Mouse (Mus musculus) embryonic facial prominence, embryonic 12.5 days (tissue): ENCODE data around the gene Sgo2a. TPM values are rescaled to one million over a fixed set of nuclear protein-coding genes. Genes with fewer than 3 reads are reported as not detected.
"Not testable (repeated sequence)": the region's sequence is repeated elsewhere in the genome, so short reads cannot be mapped to it uniquely, and the experiment has no call there.

Experiments
- ATAC-seq: fragments of 200-750 bp; cut with Nextera tagmentation; 2 replicates; pipeline ENCODE4 v1.8.0; 2017; ENCODE audit not compliant: insufficient number of reproducible peaks, insufficient read depth, low FRiP score, low TSS enrichment
- H3K27ac ChIP-seq: fragments of 300-500 bp; sonication (generic); 2 replicates; pipeline ENCODE4 v1.5.1; 2016; ENCODE audit warnings: mild to moderate bottlenecking
- H3K27me3 ChIP-seq: fragments of 300-500 bp; sonication (generic); 2 replicates; pipeline ENCODE4 v1.6.1; 2016; ENCODE audit warnings: mild to moderate bottlenecking, moderate library complexity
- H3K36me3 ChIP-seq: fragments of 300-500 bp; sonication (generic); 2 replicates; pipeline ENCODE4 v1.6.1; 2016; ENCODE audit warnings: mild to moderate bottlenecking
- H3K4me1 ChIP-seq: fragments of 300-500 bp; sonication (generic); 2 replicates; pipeline ENCODE4 v1.6.1; 2016
- H3K4me2 ChIP-seq: fragments of 300-500 bp; sonication (generic); replicated peaks from 2 replicates; pipeline ENCODE4 v1.6.1; 2016; ENCODE audit warnings: mild to moderate bottlenecking, moderate library complexity
- H3K4me3 ChIP-seq: fragments of 300-500 bp; sonication (generic); 2 replicates; pipeline ENCODE4 v1.5.1; 2016; ENCODE audit warnings: mild to moderate bottlenecking
- H3K9ac ChIP-seq: fragments of 300-500 bp; sonication (generic); 2 replicates; pipeline ENCODE4 v1.6.1; 2016; ENCODE audit warnings: mild to moderate bottlenecking, moderate library complexity
- H3K9me3 ChIP-seq: fragments of 300-500 bp; sonication (generic); 2 replicates; pipeline ENCODE4 v1.6.1; 2016; ENCODE audit warnings: mild to moderate bottlenecking, moderate library complexity
- WGBS: fragments of 180-500 bp; shearing (Covaris S2); methylation state at CpG from one replicate; pipeline ENCODE4 v1.1.7; 2016; 5-methylcytosine and 5-hydroxymethylcytosine counted together
- polyA plus RNA-seq: library from polyadenylated mRNA; unstranded; fragments of >200 nt; fragmentation: Nextera tagmentation; extraction: Ambion mirVana; gene quantifications from 2 replicates; pipeline ENCODE4 v1.2.1, GENCODE M21; 2016

Gene Sgo2a
- polyA plus RNA-seq, 1 experiment from 2014 or later: 24.2 TPM

DNA sequence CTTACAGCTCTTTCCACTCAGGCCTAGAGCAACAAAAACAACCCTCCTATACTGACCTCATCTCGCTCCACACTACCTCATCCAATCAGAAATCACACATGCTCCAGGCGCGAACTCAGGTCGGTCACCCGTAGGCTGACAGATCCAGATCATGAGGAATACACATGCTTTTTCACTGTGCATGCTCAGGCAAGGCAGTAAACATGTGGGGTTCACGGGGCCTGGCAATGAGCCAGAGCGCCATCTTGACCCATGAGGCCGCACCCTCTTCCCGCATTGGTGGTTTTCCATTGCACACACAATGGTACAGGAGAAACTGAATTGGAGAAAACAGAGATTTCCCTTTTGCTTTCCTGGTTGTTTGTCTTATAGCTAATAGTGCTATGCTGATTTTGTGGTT is 41.5 kb downstream of the Sgo2a start:
- ATAC-seq, H3K4me3 ChIP-seq, H3K9ac ChIP-seq, H3K27me3 ChIP-seq, H3K9me3 ChIP-seq, H3K4me1 ChIP-seq, H3K36me3 ChIP-seq, H3K27ac ChIP-seq, H3K4me2 ChIP-seq: not testable (repeated sequence)
- 94% methylated on average over 9 of the region's 9 CpGs for WGBS

DNA sequence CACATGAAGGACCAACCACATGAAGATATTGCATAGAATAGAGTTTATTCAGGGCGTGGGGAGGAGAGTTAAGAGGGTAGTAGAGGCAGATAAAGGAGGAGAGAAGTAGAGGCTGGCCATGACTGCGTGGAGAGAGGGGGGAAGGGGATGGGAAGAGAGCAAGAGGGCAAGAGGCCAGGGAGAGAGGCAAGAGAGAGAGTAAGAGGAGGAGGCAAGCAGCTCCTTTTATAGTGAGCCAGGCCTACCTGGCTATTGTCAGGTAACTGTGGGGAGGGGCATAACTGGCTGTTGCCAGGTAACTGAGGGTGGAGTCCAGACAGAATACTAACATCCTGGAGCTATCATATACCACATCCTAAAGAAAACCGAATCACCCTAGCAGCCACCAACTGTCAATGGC is 49.3 kb downstream of the Sgo2a start:
- no peak overlapping the region for H3K4me2 ChIP-seq
- H3K9ac ChIP-seq: no peak overlapping the region
- H3K9me3 ChIP-seq: no peaks in the 10 kb centered on the region
- no peak overlapping the region for H3K27ac ChIP-seq
- WGBS: 79% methylated on average over 3 of the region's 3 CpGs
- no peaks in the 10 kb centered on the region for H3K4me1 ChIP-seq
- H3K4me3 ChIP-seq: no peak overlapping the region
- H3K36me3 ChIP-seq: no peaks in the 10 kb centered on the region
- no peak for ATAC-seq
- H3K27me3 ChIP-seq: no peaks in the 10 kb centered on the region

DNA sequence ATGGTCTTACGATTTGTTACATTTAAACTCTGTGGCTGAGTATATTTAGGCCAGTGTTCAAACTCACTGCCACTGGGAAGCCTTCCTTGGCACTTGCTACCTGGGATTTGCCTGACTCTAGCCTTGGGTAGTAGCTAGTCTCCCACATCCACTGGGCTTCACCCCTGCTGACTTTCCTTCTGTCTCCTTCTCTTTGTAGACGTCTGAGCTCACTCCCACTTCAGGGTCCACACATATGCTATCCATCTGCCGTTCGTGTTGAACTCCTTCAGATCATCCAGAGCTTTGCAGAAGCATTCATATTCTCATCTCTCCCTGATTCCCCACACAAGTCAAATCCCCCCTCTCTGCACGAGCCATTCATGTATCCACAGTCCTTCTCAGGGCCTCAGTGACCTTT is 49.8 kb downstream of the Sgo2a start:
- whole genome bisulfite sequencing: 62% methylated on average over 5 of the region's 5 CpGs
- Histone ChIP-seq H3K27me3 (no peaks in the 10 kb centered on the region), H3K4me2 (no peak overlapping the region), H3K27ac (no peak overlapping the region), H3K4me1 (no peaks in the 10 kb centered on the region), H3K36me3 (no peaks in the 10 kb centered on the region), H3K9ac (no peak overlapping the region), H3K4me3 (no peak overlapping the region), H3K9me3 (no peaks in the 10 kb centered on the region)
- no peak for ATAC-seq

DNA sequence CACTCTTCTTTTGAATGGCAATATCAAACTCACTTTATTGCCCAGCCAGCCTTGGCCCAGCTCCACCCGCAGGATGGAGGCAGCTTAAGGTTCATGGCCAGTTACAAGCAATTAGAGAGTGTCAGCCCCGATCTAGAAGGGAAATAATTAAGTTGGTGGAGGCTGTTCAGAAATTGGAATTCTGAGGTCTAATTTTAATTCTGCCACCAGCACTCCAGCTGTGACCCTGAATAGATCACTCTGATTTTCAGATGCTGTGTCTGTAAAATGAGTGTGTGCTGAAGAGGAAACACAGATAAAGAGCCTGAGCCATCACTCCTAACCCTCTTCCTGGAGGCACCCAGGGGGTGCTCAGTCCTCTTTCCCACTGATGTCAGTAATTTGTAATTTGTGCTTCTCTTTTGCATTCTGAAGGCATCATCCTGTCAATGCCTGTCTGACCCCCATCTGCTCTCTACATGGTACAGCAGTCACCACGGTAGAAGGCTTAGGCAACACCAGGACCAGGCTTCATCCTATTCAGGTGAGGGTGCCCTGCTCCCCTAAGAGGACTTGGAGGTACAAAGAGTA is 51.0 kb downstream of the Sgo2a start:
- Histone ChIP-seq H3K27me3 (no peaks in the 10 kb centered on the region), H3K4me2 (no peak overlapping the region), H3K9ac (no peak overlapping the region), H3K4me1 (no peaks in the 10 kb centered on the region), H3K27ac (no peak overlapping the region), H3K4me3 (no peak overlapping the region), H3K9me3 (no peaks in the 10 kb centered on the region), H3K36me3 (no peaks in the 10 kb centered on the region)
- no peak for ATAC-seq
- WGBS: 63% methylated on average over 3 of the region's 3 CpGs

DNA sequence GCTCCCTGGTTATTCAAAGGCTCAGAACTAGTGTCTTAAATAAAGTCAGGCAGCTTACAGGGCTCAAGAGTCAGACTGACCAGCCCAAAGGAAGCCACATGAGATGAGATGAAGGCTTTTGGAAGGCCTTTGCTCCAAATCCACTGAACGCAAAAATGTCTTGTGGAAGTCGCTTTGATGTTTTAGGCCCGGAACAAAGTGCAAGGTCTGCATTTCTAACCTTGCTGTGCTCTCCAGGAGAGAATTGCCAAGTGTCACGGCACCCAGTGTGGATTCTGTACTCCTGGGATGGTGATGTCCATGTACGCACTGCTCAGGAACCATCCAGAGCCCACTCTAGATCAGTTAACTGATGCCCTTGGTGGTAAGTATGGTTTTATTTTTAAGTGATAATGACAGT is 53.4 kb downstream of the Sgo2a start:
- Histone ChIP-seq H3K36me3 (no peaks in the 10 kb centered on the region), H3K4me3 (no peak overlapping the region), H3K9ac (no peak overlapping the region), H3K27ac (no peak overlapping the region), H3K27me3 (no peaks in the 10 kb centered on the region), H3K4me1 (no peaks in the 10 kb centered on the region), H3K4me2 (no peak overlapping the region), H3K9me3 (no peaks in the 10 kb centered on the region)
- 86% methylated on average over 5 of the region's 5 CpGs for WGBS
- ATAC-seq: no peak

DNA sequence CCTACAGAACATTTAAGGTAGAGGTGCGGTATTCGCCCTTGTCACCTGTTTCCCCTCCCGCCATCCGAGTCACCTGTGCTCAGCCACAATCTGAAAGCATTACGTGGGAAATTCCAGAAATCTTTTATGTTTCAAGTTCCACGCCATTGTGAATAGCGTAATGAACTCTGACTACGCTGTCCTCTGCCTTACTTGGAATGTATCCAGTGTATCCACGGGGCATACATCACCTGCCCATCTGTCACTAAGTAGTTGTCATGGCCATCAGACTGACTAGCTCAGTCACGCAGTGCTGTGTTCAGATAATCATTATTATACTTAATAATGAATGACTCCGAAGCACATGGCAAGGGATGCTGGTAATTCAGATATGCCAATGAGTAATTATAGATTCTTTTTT is 59.8 kb downstream of the Sgo2a start:
- 89% methylated on average over 11 of the region's 11 CpGs for WGBS
- ATAC-seq: no peak
- no peak overlapping the region for H3K27ac ChIP-seq

DNA sequence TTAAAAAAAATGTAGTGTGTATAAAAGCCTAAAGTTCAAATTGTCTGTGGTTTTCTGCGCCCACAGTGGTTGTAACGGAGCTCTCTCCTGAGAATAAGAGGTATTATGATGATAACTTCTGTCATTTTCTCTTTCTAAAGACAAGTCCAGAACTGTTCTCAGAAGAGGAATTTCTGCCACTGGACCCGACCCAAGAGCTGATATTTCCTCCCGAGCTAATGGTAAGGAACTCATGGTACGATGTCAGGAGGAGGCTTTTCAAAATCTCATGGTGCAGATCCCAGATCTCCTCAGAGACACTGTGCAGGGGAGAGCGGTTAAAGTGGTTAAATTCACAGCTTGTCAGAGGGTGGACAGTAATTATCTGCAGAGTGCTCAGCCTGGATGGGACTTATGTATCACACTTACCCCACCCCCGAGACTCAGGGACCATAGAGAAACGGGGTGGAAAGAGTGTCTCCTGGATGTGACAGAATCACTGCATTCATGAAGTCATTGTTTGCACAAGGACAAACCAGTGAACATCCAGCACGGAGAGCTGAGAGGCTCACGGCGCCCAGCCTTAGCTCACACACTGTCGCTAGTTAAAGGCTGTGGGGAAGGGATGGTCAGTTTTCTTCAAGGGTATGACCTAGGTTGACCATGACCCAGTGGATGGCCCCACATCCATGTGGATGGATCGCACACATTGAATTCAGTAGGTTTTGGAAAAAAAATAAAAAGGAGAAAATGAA is 60.5 kb downstream of the Sgo2a start:
- no peaks in the 10 kb centered on the region for H3K27me3 ChIP-seq
- no peak overlapping the region for H3K27ac ChIP-seq
- ATAC-seq: no peak
- H3K9me3 ChIP-seq: no peaks in the 10 kb centered on the region
- no peak overlapping the region for H3K4me3 ChIP-seq
- H3K36me3 ChIP-seq: no peaks in the 10 kb centered on the region
- no peak overlapping the region for H3K4me2 ChIP-seq
- H3K4me1 ChIP-seq: peaks cover 9% of the 10 kb centered on the region; the same call in 1 of the 2 replicates
- 73% methylated on average over 13 of the region's 13 CpGs for WGBS
- no peak overlapping the region for H3K9ac ChIP-seq

More for the DNA sequence above, 59.8 kb downstream of the Sgo2a start:
- no peak overlapping the region for H3K9ac ChIP-seq
- H3K27me3 ChIP-seq: no peaks in the 10 kb centered on the region
- H3K4me1 ChIP-seq: peaks cover 9% of the 10 kb centered on the region; the same call in 1 of the 2 replicates
- no peaks in the 10 kb centered on the region for H3K36me3 ChIP-seq
- H3K4me3 ChIP-seq: no peak overlapping the region
- no peak overlapping the region for H3K4me2 ChIP-seq
- H3K9me3 ChIP-seq: no peaks in the 10 kb centered on the region

DNA sequence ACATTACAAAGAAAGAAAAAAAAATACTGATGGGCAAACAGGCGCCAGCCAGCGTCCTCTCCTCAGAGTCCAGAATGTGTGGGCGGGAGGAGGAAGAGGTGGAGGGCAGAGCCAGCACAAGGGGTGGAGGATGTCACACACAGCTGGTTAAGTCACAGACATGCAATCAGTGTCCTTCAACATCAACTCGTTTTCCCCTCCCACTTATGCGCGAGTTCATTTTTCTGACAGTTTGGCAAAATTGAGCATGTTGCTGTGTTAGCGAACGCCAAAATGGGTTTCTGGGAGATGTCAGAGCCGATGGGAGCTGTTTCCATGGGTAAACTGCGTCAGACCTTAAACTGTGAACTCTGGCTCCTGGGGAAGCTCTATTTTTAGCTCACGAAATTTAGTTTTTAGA is 61.2 kb downstream of the Sgo2a start:
- no peak overlapping the region for H3K27ac ChIP-seq
- H3K4me1 ChIP-seq: peaks cover 9% of the 10 kb centered on the region; the same call in 1 of the 2 replicates
- H3K9me3 ChIP-seq: no peaks in the 10 kb centered on the region
- ATAC-seq: no peak
- H3K9ac ChIP-seq: no peak overlapping the region
- H3K4me3 ChIP-seq: no peak overlapping the region
- H3K36me3 ChIP-seq: no peaks in the 10 kb centered on the region
- H3K4me2 ChIP-seq: no peak overlapping the region
- no peaks in the 10 kb centered on the region for H3K27me3 ChIP-seq
- 67% methylated on average over 11 of the region's 11 CpGs for WGBS

DNA sequence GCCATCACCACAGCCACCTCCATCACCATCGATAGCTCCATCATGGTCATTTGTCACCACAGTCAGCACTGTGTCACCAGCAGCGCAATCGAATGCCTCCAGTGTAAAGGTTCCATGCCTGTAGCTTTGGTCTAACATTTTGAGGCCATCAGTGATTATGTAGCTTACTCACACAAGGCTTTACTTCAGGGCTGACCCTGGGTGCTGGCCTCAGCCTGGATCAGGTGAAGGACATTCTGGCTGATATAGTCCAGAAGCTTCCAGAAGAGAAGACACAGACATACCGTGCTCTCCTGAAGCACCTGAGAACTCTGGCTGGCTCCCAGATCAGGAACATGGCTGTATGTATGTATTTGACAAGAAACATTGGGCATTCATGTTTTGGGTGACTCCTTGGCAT is 63.1 kb downstream of the Sgo2a start:
- H3K4me3 ChIP-seq: no peak overlapping the region
- no peaks in the 10 kb centered on the region for H3K9me3 ChIP-seq
- no peak overlapping the region for H3K9ac ChIP-seq
- WGBS: 93% methylated on average over 4 of the region's 4 CpGs
- H3K27ac ChIP-seq: no peak overlapping the region
- H3K36me3 ChIP-seq: no peaks in the 10 kb centered on the region
- no peak overlapping the region for H3K4me2 ChIP-seq
- H3K27me3 ChIP-seq: no peaks in the 10 kb centered on the region
- no peak for ATAC-seq
- peaks cover 9% of the 10 kb centered on the region; the same call in 1 of the 2 replicates for H3K4me1 ChIP-seq

DNA sequence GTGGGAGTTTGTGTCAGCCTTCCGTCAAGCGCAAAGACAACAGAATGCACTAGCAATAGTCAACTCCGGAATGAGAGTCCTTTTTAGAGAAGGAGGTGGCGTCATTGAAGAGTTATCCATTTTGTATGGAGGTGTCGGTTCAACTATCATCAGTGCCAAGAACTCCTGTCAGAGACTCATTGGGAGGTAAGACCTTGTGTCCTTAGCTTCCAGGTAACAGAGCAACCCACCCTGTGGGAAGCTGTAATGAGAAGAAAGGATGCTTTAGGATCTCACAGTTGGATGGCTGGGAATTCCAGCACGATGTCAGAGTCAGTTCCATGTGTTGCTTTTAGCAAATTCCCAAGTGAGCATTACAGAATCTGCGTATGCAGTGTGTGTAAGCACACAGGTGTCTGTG is 66.4 kb downstream of the Sgo2a start:
- 87% methylated on average over 7 of the region's 7 CpGs for WGBS
- Histone ChIP-seq H3K9ac (no peak overlapping the region), H3K4me2 (no peak overlapping the region), H3K36me3 (no peaks in the 10 kb centered on the region), H3K4me1 (0 out of 2 replicates have a peak, but pooled peaks cover under 1% of the 10 kb centered on the region), H3K4me3 (no peak overlapping the region), H3K27ac (no peak overlapping the region), H3K27me3 (no peaks in the 10 kb centered on the region), H3K9me3 (no peaks in the 10 kb centered on the region)
- ATAC-seq: no peak

DNA sequence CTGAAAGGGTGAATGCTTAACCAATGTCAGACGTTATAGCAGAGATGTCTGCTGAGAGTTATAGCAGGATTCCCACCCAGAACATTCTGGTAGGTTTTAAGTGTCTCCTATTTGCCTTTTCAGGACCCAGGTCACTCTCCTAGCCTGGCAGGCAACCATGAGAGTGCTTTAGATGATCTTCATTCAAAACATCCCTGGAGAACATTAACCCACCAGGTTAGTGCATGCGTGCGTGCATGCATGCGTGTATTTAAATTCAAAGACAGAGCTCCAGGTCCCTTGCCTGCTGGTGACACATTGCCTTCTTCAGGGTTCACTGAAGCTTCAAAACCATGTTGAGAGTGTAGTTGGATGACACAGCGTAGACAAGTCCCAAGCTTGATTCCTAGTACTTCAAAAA is 69.4 kb downstream of the Sgo2a start:
- Histone ChIP-seq H3K9ac (no peak overlapping the region), H3K4me2 (no peak overlapping the region), H3K4me1 (no peaks in the 10 kb centered on the region), H3K27ac (no peak overlapping the region), H3K9me3 (no peaks in the 10 kb centered on the region), H3K36me3 (no peaks in the 10 kb centered on the region), H3K4me3 (no peak overlapping the region), H3K27me3 (no peaks in the 10 kb centered on the region)
- no peak for ATAC-seq
- 89% methylated on average over 5 of the region's 5 CpGs for WGBS

DNA sequence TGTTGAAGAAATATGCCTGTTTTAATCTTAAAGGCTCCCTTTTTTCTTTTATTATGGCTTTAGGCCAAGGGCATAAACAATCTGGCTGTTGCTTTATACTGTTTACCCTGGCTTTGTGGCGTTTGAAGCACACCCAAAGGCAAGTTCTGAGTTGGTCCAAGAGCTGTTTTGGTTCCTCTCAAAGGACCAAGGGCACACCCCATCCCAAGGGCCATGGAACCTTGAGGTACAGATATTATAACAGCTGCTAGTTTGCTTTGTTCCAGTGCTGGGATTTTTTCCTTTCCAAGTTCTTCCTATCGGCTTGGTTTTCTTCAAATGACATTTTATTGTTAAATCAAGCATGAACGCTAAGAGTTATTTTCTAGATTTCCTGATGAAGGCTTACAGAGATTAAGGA is 69.8 kb downstream of the Sgo2a start:
- WGBS: 73% methylated on average over 3 of the region's 3 CpGs
- H3K4me2 ChIP-seq: no peak overlapping the region
- H3K4me3 ChIP-seq: no peak overlapping the region
- no peak for ATAC-seq
- no peak overlapping the region for H3K9ac ChIP-seq
- H3K4me1 ChIP-seq: no peaks in the 10 kb centered on the region
- H3K9me3 ChIP-seq: no peaks in the 10 kb centered on the region
- no peaks in the 10 kb centered on the region for H3K36me3 ChIP-seq
- no peak overlapping the region for H3K27ac ChIP-seq
- H3K27me3 ChIP-seq: no peaks in the 10 kb centered on the region
